Mouse (Mus musculus) limb, embryonic 10.5 days (tissue): ENCODE data around the gene Tep1. TPM values are rescaled to one million over a fixed set of nuclear protein-coding genes. Genes with fewer than 3 reads are reported as not detected.
"Not testable (repeated sequence)": the region's sequence is repeated elsewhere in the genome, so short reads cannot be mapped to it uniquely, and the experiment has no call there.

Experiments used
- DNase-seq: peaks from one replicate; pipeline ENCODE4 v3.0.0-alpha.2; 2017; ENCODE audit warnings: low spot score
- H3K27ac ChIP-seq: fragments of 300-500 bp; sonication (generic); 2 replicates; pipeline ENCODE4 v1.5.1; 2016; ENCODE audit warnings: mild to moderate bottlenecking
- H3K27me3 ChIP-seq: fragments of 300-500 bp; sonication (generic); 2 replicates; pipeline ENCODE4 v1.6.1; 2016; ENCODE audit warnings: low read depth, mild to moderate bottlenecking; ENCODE audit not compliant: poor library complexity, severe bottlenecking
- H3K36me3 ChIP-seq: fragments of 300-500 bp; sonication (generic); 2 replicates; pipeline ENCODE4 v1.6.1; 2016; ENCODE audit warnings: mild to moderate bottlenecking, moderate library complexity
- H3K4me1 ChIP-seq: fragments of 300-500 bp; sonication (generic); 2 replicates; pipeline ENCODE4 v1.6.1; 2016
- H3K4me3 ChIP-seq: fragments of 300-500 bp; sonication (generic); 2 replicates; pipeline ENCODE4 v1.5.1; 2016; ENCODE audit warnings: mild to moderate bottlenecking, moderate library complexity
- H3K9me3 ChIP-seq: fragments of 300-500 bp; sonication (generic); replicated peaks from 2 replicates; pipeline ENCODE4 v1.6.1; 2016; ENCODE audit warnings: mild to moderate bottlenecking
- WGBS: fragments of 180-500 bp; shearing (Covaris S2); methylation state at CpG from one replicate; pipeline ENCODE4 v1.1.7; 2016; 5-methylcytosine and 5-hydroxymethylcytosine counted together
- polyA plus RNA-seq: library from polyadenylated mRNA; unstranded; fragments of >200 nt; fragmentation: Nextera tagmentation; extraction: Ambion mirVana; gene quantifications from 2 replicates; pipeline ENCODE4 v1.2.1, GENCODE M21; 2016

Tep1 gene
- polyA plus RNA-seq, 1 experiment from 2014 or later: 5.7 TPM

GRCm38 (mm10) chr14:50892541-50893459 is 22.4 kb upstream of the Tep1 start:
- WGBS: 89% methylated on average over 22 of the region's 22 CpGs
- no peak for DNase-seq

GRCm38 (mm10) chr14:50892091-50892490 is 21.7 kb upstream of the Tep1 start:
- H3K27me3 ChIP-seq: peaks cover 22% of the 10 kb centered on the region
- DNase-seq: no peak
- WGBS: 88% methylated on average over 7 of the region's 7 CpGs
- peaks cover 12% of the 10 kb centered on the region for H3K4me1 ChIP-seq
- no peak overlapping the region for H3K27ac ChIP-seq
- no peaks in the 10 kb centered on the region for H3K36me3 ChIP-seq
- H3K4me3 ChIP-seq: no peak overlapping the region
- H3K9me3 ChIP-seq: no peaks in the 10 kb centered on the region

More at GRCm38 (mm10) chr14:50892541-50893459, 22.4 kb upstream of the Tep1 start:
- Histone ChIP-seq H3K36me3 (no peaks in the 10 kb centered on the region), H3K27ac (no peak overlapping the region), H3K27me3 (peaks cover 29% of the 10 kb centered on the region), H3K9me3 (no peaks in the 10 kb centered on the region), H3K4me3 (no peak overlapping the region), H3K4me1 (peaks cover 13% of the 10 kb centered on the region)

- no peaks in the 10 kb centered on the region for H3K9me3 ChIP-seq
- no peaks in the 10 kb centered on the region for H3K36me3 ChIP-seq
- no peak overlapping the region for H3K27ac ChIP-seq
- H3K4me1 ChIP-seq: peaks cover 7% of the 10 kb centered on the region
- H3K27me3 ChIP-seq: peaks cover 17% of the 10 kb centered on the region
- WGBS: 94% methylated on average over 8 of the region's 8 CpGs
- no peak overlapping the region for H3K4me3 ChIP-seq
- no peak for DNase-seq
Measured at GRCm38 (mm10) chr14:50891621-50892020, 21.3 kb upstream of the Tep1 start.

GRCm38 (mm10) chr14:50876236-50876950 is 6.0 kb upstream of the Tep1 start:
- WGBS: 88% methylated on average over 6 of the region's 6 CpGs
- no peaks in the 10 kb centered on the region for H3K27me3 ChIP-seq
- no peaks in the 10 kb centered on the region for H3K4me1 ChIP-seq
- H3K9me3 ChIP-seq: no peaks in the 10 kb centered on the region
- H3K27ac ChIP-seq: no peak overlapping the region
- no peak overlapping the region for H3K4me3 ChIP-seq
- no peak for DNase-seq
- H3K36me3 ChIP-seq: no peaks in the 10 kb centered on the region

GRCm38 (mm10) chr14:50875591-50876230 is 5.4 kb upstream of the Tep1 start:
- H3K27ac ChIP-seq: no peak overlapping the region

GRCm38 (mm10) chr14:50875175-50875574 is 4.8 kb upstream of the Tep1 start:
- no peaks in the 10 kb centered on the region for H3K36me3 ChIP-seq
- H3K4me3 ChIP-seq: no peak overlapping the region
- peaks cover 7% of the 10 kb centered on the region; the same call in 1 of the 2 replicates for H3K4me1 ChIP-seq
- no peak overlapping the region for H3K27ac ChIP-seq
- no peaks in the 10 kb centered on the region for H3K27me3 ChIP-seq
- 92% methylated on average over 3 of the region's 3 CpGs for WGBS
- H3K9me3 ChIP-seq: no peaks in the 10 kb centered on the region
- DNase-seq: no peak

More at GRCm38 (mm10) chr14:50875591-50876230, 5.4 kb upstream of the Tep1 start:
- Histone ChIP-seq H3K4me3 (no peak overlapping the region), H3K27me3 (no peaks in the 10 kb centered on the region), H3K36me3 (no peaks in the 10 kb centered on the region), H3K9me3 (no peaks in the 10 kb centered on the region), H3K4me1 (0 out of 2 replicates have a peak, but pooled peaks cover 2% of the 10 kb centered on the region)
- no peak for DNase-seq
- 81% methylated on average over 6 of the region's 6 CpGs for WGBS

GRCm38 (mm10) chr14:50871284-50871683 is 924 bp upstream of the Tep1 start:
- no peaks in the 10 kb centered on the region for H3K27me3 ChIP-seq
- H3K4me1 ChIP-seq: peaks cover 10% of the 10 kb centered on the region; the same call in 1 of the 2 replicates
- no peaks in the 10 kb centered on the region for H3K36me3 ChIP-seq
- WGBS: 85% methylated on average over 2 of the region's 2 CpGs
- no peak for DNase-seq
- no peak overlapping the region for H3K27ac ChIP-seq
- H3K9me3 ChIP-seq: no peaks in the 10 kb centered on the region
- H3K4me3 ChIP-seq: no peak overlapping the region

GRCm38 (mm10) chr14:50870805-50871143 is 414 bp upstream of the Tep1 start:
- peak overlapping the region; percentile 88 for H3K27ac ChIP-seq
- H3K9me3 ChIP-seq: no peaks in the 10 kb centered on the region
- 18% methylated on average over 5 of the region's 5 CpGs for WGBS
- no peaks in the 10 kb centered on the region for H3K36me3 ChIP-seq
- no peaks in the 10 kb centered on the region for H3K27me3 ChIP-seq
- DNase-seq: peak; percentile 49
- H3K4me3 ChIP-seq: peak overlapping the region; percentile 67
- peaks cover 10% of the 10 kb centered on the region; the same call in 1 of the 2 replicates for H3K4me1 ChIP-seq

GRCm38 (mm10) chr14:50868656-50869055 is 1.7 kb downstream of the Tep1 start:
- Histone ChIP-seq H3K27me3 (no peaks in the 10 kb centered on the region), H3K27ac (no peak overlapping the region), H3K4me3 (no peak overlapping the region), H3K9me3 (no peaks in the 10 kb centered on the region), H3K36me3 (no peaks in the 10 kb centered on the region), H3K4me1 (peaks cover 10% of the 10 kb centered on the region; the same call in 1 of the 2 replicates)
- no peak for DNase-seq
- 93% methylated on average over 5 of the region's 5 CpGs for WGBS

- no peak overlapping the region for H3K4me3 ChIP-seq
- H3K9me3 ChIP-seq: no peaks in the 10 kb centered on the region
- H3K27me3 ChIP-seq: no peaks in the 10 kb centered on the region
- DNase-seq: no peak
- H3K27ac ChIP-seq: no peak overlapping the region
- H3K4me1 ChIP-seq: peaks cover 10% of the 10 kb centered on the region; the same call in 1 of the 2 replicates
- WGBS: 78% methylated on average over 4 of the region's 4 CpGs
- peaks cover 3% of the 10 kb centered on the region; the same call in 1 of the 2 replicates for H3K36me3 ChIP-seq
Measured at GRCm38 (mm10) chr14:50868211-50868610, 2.1 kb downstream of the Tep1 start.

GRCm38 (mm10) chr14:50866966-50867365 is 3.4 kb downstream of the Tep1 start:
- WGBS: 91% methylated on average over 3 of the region's 3 CpGs
- no peaks in the 10 kb centered on the region for H3K27me3 ChIP-seq
- H3K4me3 ChIP-seq: no peak overlapping the region
- peaks cover 3% of the 10 kb centered on the region; the same call in 1 of the 2 replicates for H3K36me3 ChIP-seq
- peaks cover 10% of the 10 kb centered on the region; the same call in 1 of the 2 replicates for H3K4me1 ChIP-seq
- DNase-seq: no peak
- H3K9me3 ChIP-seq: no peaks in the 10 kb centered on the region
- no peak overlapping the region for H3K27ac ChIP-seq

- H3K36me3 ChIP-seq, H3K4me1 ChIP-seq, DNase-seq, H3K27ac ChIP-seq, H3K27me3 ChIP-seq, H3K9me3 ChIP-seq, H3K4me3 ChIP-seq: not testable (repeated sequence)
Measured at GRCm38 (mm10) chr14:50865005-50865404, 5.4 kb downstream of the Tep1 start.
